Mouse (Mus musculus) forebrain, embryonic 10.5 days (tissue): Measurements from ENCODE around the gene Ly86. TPM values are rescaled to one million over a fixed set of nuclear protein-coding genes. Genes with fewer than 3 reads are reported as not detected.

Source experiments
- DNase-seq: peaks from one replicate; pipeline ENCODE4 v3.0.0-alpha.2; 2017; ENCODE audit warnings: low spot score; ENCODE audit errors: extremely low spot score
- H3K27ac ChIP-seq: fragments of 300-500 bp; sonication (generic); 2 replicates; pipeline ENCODE4 v1.5.1; 2016; ENCODE audit warnings: mild to moderate bottlenecking
- H3K27me3 ChIP-seq: fragments of 300-500 bp; sonication (generic); 2 replicates; pipeline ENCODE4 v1.6.1; 2016; ENCODE audit warnings: mild to moderate bottlenecking; ENCODE audit not compliant: poor library complexity, severe bottlenecking
- H3K36me3 ChIP-seq: fragments of 300-500 bp; sonication (generic); replicated peaks from 2 replicates; pipeline ENCODE4 v1.6.1; 2016; ENCODE audit warnings: mild to moderate bottlenecking, moderate library complexity
- H3K4me1 ChIP-seq: fragments of 300-500 bp; sonication (generic); 2 replicates; pipeline ENCODE4 v1.6.1; 2016
- H3K4me3 ChIP-seq: fragments of 300-500 bp; sonication (generic); 2 replicates; pipeline ENCODE4 v1.5.1; 2016; ENCODE audit warnings: mild to moderate bottlenecking, moderate library complexity
- H3K9me3 ChIP-seq: fragments of 300-500 bp; sonication (generic); 2 replicates; pipeline ENCODE4 v1.6.1; 2016; ENCODE audit warnings: mild to moderate bottlenecking, moderate library complexity
- WGBS: fragments of 180-500 bp; shearing (Covaris S2); methylation state at CpG from one replicate; pipeline ENCODE4 v1.1.7; 2016; 5-methylcytosine and 5-hydroxymethylcytosine counted together
- polyA plus RNA-seq: library from polyadenylated mRNA; unstranded; fragments of >200 nt; fragmentation: Nextera tagmentation; extraction: Ambion mirVana; gene quantifications from 2 replicates; pipeline ENCODE4 v1.2.1, GENCODE M21; 2016

Gene Ly86
- polyA plus RNA-seq, 1 experiment from 2014 or later, result 4.2 TPM

DNA sequence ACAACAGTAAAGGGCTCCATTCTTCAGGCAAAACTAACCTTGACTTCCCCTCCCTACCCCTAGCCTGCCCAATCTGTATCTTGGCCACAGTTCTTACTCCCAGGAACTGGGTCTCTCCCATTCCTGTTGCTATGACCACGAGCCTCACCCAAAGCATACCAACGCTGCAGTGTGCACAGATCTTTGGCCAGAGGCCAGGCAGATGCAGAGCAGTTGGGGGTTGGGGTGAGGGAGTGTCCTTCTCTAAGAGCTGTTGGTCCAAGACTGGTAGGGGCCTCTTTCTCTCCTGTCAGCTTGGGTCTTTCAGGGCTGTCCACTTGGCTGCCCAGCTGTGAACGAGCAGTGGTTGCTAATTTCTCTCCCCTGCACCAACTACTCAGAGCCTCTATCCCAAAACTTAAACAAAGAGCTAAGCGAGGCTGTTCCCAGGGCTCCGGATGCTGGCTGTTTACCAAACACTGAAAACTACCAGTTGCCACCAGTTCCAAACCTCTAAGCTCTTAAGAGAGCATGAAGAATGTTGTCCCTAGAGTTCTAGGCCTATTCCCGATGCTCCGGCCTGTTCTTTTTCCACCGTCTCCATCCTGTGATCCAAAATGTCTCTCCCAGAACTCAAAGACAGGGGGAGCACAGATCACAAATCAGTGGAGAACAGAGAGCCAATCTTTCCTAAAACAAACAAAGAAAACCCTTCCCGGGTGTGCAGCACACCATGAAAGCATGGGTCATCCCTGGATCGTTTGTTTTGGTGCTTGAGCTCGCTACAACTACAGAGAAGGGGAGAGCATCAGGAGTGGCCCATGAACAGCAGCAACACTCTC lies 112.2 kb downstream of the Ly86 start:
- 70% methylated on average over 11 of the region's 11 CpGs for WGBS
- Histone ChIP-seq H3K9me3 (no peaks in the 10 kb centered on the region), H3K27ac (no peak overlapping the region; the same call in 1 of the 2 replicates), H3K4me1 (peaks cover 40% of the 10 kb centered on the region), H3K36me3 (no peaks in the 10 kb centered on the region), H3K27me3 (peaks cover 16% of the 10 kb centered on the region), H3K4me3 (no peak overlapping the region)
- DNase-seq, result no peak

DNA sequence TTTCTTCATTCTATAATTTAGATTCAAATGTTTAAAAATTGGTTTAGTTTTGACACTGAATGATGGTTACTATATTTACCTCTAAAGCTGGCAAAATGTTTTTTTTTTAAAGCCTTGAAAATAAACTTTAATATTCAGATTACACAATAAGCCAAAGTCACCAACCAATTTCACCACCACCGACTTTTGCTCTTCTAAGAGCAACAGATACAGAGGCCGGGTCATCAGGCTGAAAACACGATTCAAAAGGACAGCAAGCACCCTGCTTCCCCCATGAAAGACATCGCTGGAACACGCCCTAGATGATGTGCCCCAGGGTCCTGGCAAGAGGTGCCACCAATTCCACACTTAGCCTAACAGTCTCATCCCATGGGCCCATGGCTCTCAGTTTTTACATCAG lies 113.5 kb downstream of the Ly86 start:
- Histone ChIP-seq H3K4me1 (peaks cover 26% of the 10 kb centered on the region), H3K27ac (no peak overlapping the region), H3K4me3 (no peak overlapping the region), H3K36me3 (no peaks in the 10 kb centered on the region), H3K9me3 (no peaks in the 10 kb centered on the region), H3K27me3 (peaks cover 7% of the 10 kb centered on the region)
- WGBS, result 79% methylated on average over 5 of the region's 5 CpGs
- DNase-seq, result no peak

DNA sequence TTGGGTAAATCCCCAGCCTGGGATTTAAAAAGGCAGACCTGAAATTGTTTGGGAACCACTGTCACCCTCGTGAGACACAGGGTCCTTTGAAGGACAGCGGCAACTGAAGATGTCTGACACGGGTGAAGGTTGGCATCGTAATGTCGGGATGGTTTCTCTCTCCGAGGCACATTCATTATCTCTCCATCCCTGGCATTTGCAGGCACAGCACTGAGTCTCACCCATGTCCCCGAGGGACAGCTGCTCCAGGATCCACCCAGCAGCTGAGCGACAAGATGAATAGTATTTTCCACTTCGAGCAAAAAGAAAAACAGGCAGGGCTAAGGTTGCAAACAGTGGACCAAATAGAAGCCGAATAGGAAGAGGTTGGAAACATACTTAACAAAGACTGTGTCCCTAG lies 114.0 kb downstream of the Ly86 start:
- WGBS, result 82% methylated on average over 10 of the region's 10 CpGs
- Histone ChIP-seq H3K9me3 (no peaks in the 10 kb centered on the region), H3K36me3 (no peaks in the 10 kb centered on the region), H3K27me3 (peaks cover 4% of the 10 kb centered on the region), H3K4me3 (no peak overlapping the region), H3K27ac (no peak overlapping the region), H3K4me1 (peaks cover 26% of the 10 kb centered on the region)
- DNase-seq, result no peak

DNA sequence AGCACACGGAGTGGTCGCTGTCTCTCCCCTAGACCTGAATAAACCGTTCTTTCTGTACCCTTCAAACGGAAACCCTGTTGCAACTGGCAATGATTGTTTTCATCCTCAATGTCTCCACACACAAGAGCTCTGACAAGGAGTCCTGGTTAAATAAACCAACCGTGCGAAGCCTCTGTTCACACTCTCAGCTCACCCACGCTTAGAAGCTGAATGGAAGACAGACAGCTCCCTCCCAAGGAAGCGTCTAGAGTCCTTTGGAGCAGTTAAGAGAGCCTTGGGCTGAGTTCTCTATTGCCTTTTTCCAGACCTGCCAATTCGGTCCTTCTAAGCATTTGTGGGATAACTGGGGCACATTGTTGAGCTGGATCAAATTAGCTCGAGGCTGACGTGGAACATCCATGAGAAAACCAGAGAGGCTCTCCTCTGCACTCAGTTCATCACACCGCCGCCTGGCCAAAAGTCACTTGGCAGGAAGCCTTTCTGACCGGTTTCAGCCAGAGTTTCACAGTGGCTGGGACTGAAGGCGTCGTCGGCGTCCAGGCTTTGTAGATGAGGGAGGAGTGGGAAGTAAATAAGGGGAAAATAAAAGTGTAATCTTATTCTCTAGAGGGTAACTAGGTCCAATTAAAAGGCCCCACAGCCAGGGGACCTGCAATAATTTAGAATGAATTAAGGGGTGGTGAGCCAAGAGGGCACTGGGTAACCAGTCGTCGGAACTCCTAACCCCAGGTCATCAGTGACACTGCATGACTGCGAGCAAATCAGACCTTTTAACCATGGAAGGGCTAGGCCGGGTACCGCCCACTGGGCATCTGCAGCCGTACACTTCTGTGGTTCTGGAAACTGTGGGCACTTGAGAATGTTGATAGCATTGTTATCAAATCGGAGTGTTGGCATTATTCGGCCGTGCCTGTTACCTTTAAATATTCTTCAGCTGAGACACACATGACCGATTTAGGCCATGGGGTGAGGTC lies 115.2 kb downstream of the Ly86 start:
- Histone ChIP-seq H3K4me3 (no peak overlapping the region), H3K27ac (no peak overlapping the region), H3K27me3 (no peaks in the 10 kb centered on the region), H3K9me3 (no peaks in the 10 kb centered on the region), H3K36me3 (no peaks in the 10 kb centered on the region), H3K4me1 (peaks cover 20% of the 10 kb centered on the region)
- no peak for DNase-seq
- 82% methylated on average over 28 of the region's 28 CpGs for WGBS

DNA sequence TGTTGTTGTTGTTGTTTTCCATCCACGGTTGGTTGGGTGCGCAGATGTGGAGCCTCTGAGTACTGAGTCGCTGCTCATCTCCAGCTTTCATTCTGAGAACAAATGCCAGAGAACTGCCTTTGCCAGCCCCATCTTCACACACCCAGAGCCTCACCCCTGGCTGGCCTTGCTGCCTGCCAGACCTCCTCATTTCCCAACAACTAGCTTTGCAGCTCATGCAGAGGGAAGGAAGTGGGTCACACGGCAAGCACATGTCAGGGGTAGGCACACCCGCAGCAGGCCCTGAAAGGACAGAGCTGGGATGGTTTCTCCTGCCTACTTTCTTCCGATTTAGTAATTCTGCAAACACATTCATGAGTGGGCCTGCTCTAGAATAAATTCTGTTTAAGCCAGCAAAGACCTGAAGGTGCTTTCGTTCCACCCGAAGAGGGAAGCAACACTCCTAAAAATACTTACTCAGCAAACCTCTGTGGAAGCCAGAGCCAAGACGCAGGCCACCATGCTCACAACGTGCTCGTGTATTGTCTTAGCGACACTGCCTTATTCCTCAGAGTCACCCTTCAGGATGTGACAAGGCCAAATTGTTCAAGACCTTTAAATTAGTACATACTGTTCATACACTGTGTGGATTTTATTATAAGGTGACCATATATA lies 117.2 kb downstream of the Ly86 start:
- peaks cover 3% of the 10 kb centered on the region for H3K4me1 ChIP-seq
- WGBS, result 91% methylated on average over 12 of the region's 12 CpGs
- DNase-seq, result no peak

DNA sequence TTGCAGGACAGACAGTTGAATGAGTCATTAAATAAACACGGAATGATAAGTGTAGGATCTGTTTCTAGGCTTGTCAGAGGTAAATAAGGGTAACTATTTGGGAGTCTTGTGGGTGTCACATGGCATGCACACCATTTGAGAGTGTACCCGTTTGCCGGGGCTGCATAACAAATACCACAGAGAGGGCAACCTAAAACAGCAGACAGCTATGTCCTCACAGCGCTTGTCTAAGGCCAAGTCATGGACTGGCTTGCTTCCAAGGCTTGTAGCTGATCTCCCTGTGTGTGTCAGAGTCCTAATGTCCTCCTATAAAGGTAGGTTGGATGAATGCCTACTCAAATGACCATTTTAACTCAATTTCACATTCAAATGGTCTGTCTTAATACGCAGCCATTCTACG lies 120.7 kb downstream of the Ly86 start:
- no peak overlapping the region for H3K27ac ChIP-seq
- 86% methylated on average over 6 of the region's 6 CpGs for WGBS
- peaks cover 32% of the 10 kb centered on the region for H3K27me3 ChIP-seq
- H3K36me3 ChIP-seq, result no peaks in the 10 kb centered on the region
- no peak for DNase-seq
- no peaks in the 10 kb centered on the region for H3K9me3 ChIP-seq
- no peak overlapping the region for H3K4me3 ChIP-seq
- peaks cover 9% of the 10 kb centered on the region for H3K4me1 ChIP-seq

More for the DNA sequence above, 117.2 kb downstream of the Ly86 start:
- H3K4me3 ChIP-seq, result no peak overlapping the region
- no peak overlapping the region for H3K27ac ChIP-seq
- no peaks in the 10 kb centered on the region for H3K36me3 ChIP-seq
- H3K9me3 ChIP-seq, result no peaks in the 10 kb centered on the region
- peaks cover 13% of the 10 kb centered on the region; the same call in 1 of the 2 replicates for H3K27me3 ChIP-seq

DNA sequence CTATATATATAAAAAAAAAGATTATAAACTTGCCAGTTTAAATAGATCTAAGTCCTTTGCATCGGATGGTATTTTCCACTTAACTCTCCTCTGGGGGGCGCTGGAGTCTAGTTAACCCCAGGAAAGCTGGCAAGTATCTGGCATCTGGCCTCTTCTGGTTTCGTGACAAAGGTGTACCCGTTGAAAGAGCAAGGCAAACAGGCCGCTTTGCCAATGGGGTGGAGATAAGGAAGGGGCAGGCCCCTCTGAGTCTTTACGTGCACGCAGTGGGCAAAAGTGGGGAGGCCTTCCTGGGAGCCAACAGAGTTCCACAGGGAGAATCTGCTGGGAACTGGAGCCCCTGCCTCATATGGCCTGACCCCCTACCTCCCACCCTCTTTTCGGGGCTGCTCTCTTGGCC lies 122.8 kb downstream of the Ly86 start:
- no peak overlapping the region for H3K4me3 ChIP-seq
- H3K9me3 ChIP-seq, result no peaks in the 10 kb centered on the region
- 0 out of 2 replicates have a peak overlapping the region, but pooled peaks have one; percentile 25 for H3K27ac ChIP-seq
- DNase-seq, result peak; percentile 46
- 13% methylated on average over 8 of the region's 8 CpGs for WGBS
- H3K4me1 ChIP-seq, result peaks cover 9% of the 10 kb centered on the region
- peaks cover 32% of the 10 kb centered on the region for H3K27me3 ChIP-seq
- H3K36me3 ChIP-seq, result no peaks in the 10 kb centered on the region
